Mouse (Mus musculus): Measurements from ENCODE around the gene Sdf4.
A peak's percentile ranks its signal among the peaks of the same experiment; 100 is the strongest.

The Sdf4 gene

GRCm38 (mm10) chr4:156008369-156008768 is 15.7 kb downstream of the Sdf4 start:
- DNase-seq (ENCODE audit: low spot score), result no peak

- no peak for DNase-seq (ENCODE audit: low spot score)
Measured at GRCm38 (mm10) chr4:156013637-156014036, 21.0 kb downstream of the Sdf4 start, which contains the start of gene Tnfrsf4. Gene Tnfrsf4 (plus strand): TSS chr4:156013843.

GRCm38 (mm10) chr4:156014436-156014835 is 21.8 kb downstream of the Sdf4 start:
- DNase-seq (ENCODE audit: low spot score), result no peak

GRCm38 (mm10) chr4:156019771-156020170 is 27.1 kb downstream of the Sdf4 start:
- DNase-seq (ENCODE audit: low spot score), result no peak

- DNase-seq (ENCODE audit: low spot score), result no peak
Measured at GRCm38 (mm10) chr4:156021381-156021780, 28.7 kb downstream of the Sdf4 start.

GRCm38 (mm10) chr4:156021942-156022419 is 29.3 kb downstream of the Sdf4 start:
- no peak for DNase-seq (ENCODE audit: low spot score)

- no peak for DNase-seq (ENCODE audit: low spot score)
Measured at GRCm38 (mm10) chr4:156023520-156023919, 30.8 kb downstream of the Sdf4 start.

- DNase-seq (ENCODE audit: low spot score), result no peak
Measured at GRCm38 (mm10) chr4:156024184-156024583, 31.5 kb downstream of the Sdf4 start.

- no peak for DNase-seq (ENCODE audit: low spot score)
Measured at GRCm38 (mm10) chr4:156026013-156026412, 33.3 kb downstream of the Sdf4 start, which contains the start of gene Tnfrsf18. Gene Tnfrsf18 (plus strand): TSS chr4:156026164.

GRCm38 (mm10) chr4:156028580-156028979 is 35.9 kb downstream of the Sdf4 start:
- DNase-seq (ENCODE audit: low spot score), result no peak

- DNase-seq (ENCODE audit: low spot score), result no peak
Measured at GRCm38 (mm10) chr4:156030651-156031118, 38.0 kb downstream of the Sdf4 start.

- DNase-seq (ENCODE audit: low spot score), result no peak
Measured at GRCm38 (mm10) chr4:156031255-156031592, 38.6 kb downstream of the Sdf4 start.

- peak; percentile 87 for DNase-seq (ENCODE audit: low spot score)
Measured at GRCm38 (mm10) chr4:156031593-156032391, 39.1 kb downstream of the Sdf4 start.

- no peak for DNase-seq (ENCODE audit: low spot score)
Measured at GRCm38 (mm10) chr4:156032856-156033255, 40.2 kb downstream of the Sdf4 start.

GRCm38 (mm10) chr4:156033476-156034119 is 40.9 kb downstream of the Sdf4 start:
- no peak for DNase-seq (ENCODE audit: low spot score)

- no peak for DNase-seq (ENCODE audit: low spot score)
Measured at GRCm38 (mm10) chr4:156034301-156034700, 41.6 kb downstream of the Sdf4 start.

GRCm38 (mm10) chr4:156034901-156035300 is 42.2 kb downstream of the Sdf4 start:
- no peak for DNase-seq (ENCODE audit: low spot score)

GRCm38 (mm10) chr4:156044754-156045153 is 52.1 kb downstream of the Sdf4 start:
- no peak for DNase-seq (ENCODE audit: low spot score)

GRCm38 (mm10) chr4:156049779-156050178 is 57.1 kb downstream of the Sdf4 start:
- no peak for DNase-seq (ENCODE audit: low spot score)

GRCm38 (mm10) chr4:156050391-156050980 is 57.8 kb downstream of the Sdf4 start:
- DNase-seq (ENCODE audit: low spot score), result no peak

GRCm38 (mm10) chr4:156053113-156053512 is 60.4 kb downstream of the Sdf4 start:
- DNase-seq (ENCODE audit: low spot score), result no peak

GRCm38 (mm10) chr4:156054130-156054529 is 61.5 kb downstream of the Sdf4 start:
- DNase-seq (ENCODE audit: low spot score), result peak; percentile 74

- peak; percentile 84 for DNase-seq (ENCODE audit: low spot score)
Measured at GRCm38 (mm10) chr4:156054606-156055005, 61.9 kb downstream of the Sdf4 start.

Data from yolk sac, embryonic 10.5 days (tissue).